Mouse (Mus musculus): ENCODE data around the gene Nfe2.

Nfe2 gene

DNA sequence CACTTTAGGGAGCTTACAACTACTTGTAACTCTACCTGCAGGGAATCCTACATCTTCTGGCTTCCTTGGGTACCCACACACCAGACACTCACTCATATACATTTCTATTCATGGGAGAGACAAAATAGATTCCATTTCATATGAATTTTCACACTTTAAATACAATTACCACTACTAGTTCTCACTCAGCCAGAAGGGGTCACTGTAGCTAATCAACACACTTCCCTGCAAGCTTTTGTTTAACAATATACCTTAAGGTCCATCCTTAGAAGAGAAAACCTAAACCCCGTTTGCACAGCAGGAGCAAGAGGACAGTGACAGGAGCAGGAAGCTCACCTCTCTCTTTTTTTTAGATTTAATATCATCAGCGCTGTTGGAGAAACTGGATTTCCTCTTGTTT is 53.0 kb downstream of the Nfe2 start:
- no peak for DNase-seq

DNA sequence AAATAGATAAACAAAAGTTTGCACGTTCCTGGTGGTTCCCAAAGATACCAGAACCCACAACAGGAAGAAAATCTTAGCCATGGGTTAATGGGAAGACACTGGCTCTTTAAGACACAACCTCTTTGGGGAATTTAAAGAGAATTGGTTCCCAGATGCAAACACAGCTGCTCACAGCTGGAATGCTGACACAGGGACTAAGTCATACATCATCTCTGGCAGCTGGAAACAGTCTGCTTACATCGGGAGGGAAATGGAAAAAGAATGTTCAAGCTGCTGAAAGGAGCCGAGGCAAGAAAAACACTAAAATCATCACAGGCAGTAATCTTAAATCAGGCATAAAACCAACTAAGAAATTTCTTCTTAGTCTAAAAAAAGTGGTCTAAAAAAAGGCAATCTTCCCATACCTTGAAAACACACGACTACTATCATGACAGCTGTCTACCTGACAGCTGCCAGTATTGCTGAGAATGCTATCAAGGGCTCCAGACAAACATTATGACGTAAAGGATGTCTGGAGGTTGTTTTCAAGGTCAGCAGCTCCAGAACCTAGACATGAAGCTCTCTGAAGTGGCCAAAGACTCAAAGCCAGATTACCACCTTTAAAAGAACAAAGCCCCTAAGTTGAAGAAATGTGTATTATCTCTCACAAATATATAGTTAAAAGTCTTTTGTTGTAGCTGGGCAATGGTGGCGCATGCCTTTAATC is 56.0 kb downstream of the Nfe2 start:
- DNase-seq, result no peak
